Mouse (Mus musculus) kidney, adult 10 weeks (tissue): ENCODE data around the gene Gm17584. TPM values are rescaled to one million over a fixed set of nuclear protein-coding genes. Genes with fewer than 3 reads are reported as not detected.

ENCODE experiments used
- polyA plus RNA-seq: library from polyadenylated mRNA; stranded (reverse); fragments of 350-450 nt; fragmentation: Illumina TruSeq; extraction: RNeasy Lipid Tissue Mini Kit (QIAGEN cat#74804); gene quantifications from one replicate; pipeline ENCODE4 v1.2.3, GENCODE M21; 2014; ENCODE audit warnings: low read depth, low replicate concordance

Gm17584 gene
- not detected for polyA plus RNA-seq

GRCm38 (mm10) chrX:124500263-124500662, at the start of gene Gm17584:
Gene Gm17584 (plus strand): TSS chrX:124500563.

Other genes with a start within 250 kb of the Gm17584 start
- not detected for gene Gm17469, start 129.3 kb downstream of the Gm17584 start, polyA plus RNA-seq